Mouse (Mus musculus) heart, adult 8-10 months (tissue): ENCODE data around the gene Slc2a5. TPM values are rescaled to one million over a fixed set of nuclear protein-coding genes. Genes with fewer than 3 reads are reported as not detected.

Experiments used
- DNase-seq: peaks from one replicate; pipeline ENCODE4 v3.0.0; 2022; ENCODE audit warnings: low spot score
- total RNA-seq, 4 experiments: library from RNA; stranded (reverse); gene quantifications; 2 replicates each; pipeline ENCODE4 v1.2.4; 2022

The Slc2a5 gene
- total RNA-seq, 4 experiments from 2014 or later: 0.55 TPM; not detected in 3

DNA sequence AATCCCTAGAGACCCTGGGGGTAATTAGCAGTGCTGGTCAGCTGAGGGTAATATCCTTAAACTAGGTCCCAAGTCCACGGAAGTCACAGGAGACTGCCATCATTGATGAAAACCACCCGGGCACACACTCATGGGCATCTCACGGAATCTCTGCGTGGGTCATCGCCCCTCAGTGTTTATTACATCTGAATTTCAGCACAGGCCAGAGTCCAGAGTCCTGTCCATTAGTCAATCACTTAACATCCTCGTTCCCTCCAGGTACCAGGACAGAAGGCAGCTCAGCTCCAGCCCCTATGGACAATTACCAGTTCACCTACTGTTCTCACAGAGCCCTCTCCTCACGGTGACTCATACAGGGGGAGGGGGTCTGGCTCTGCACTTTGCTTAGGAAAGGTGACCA lies 16.3 kb upstream of the Slc2a5 start:
- DNase-seq: no peak

GRCm38 (mm10) chr4:150105671-150106070 lies 13.4 kb upstream of the Slc2a5 start:
- no peak for DNase-seq

- DNase-seq: no peak
Measured at GRCm38 (mm10) chr4:150106637-150107036, 12.4 kb upstream of the Slc2a5 start.

- no peak for DNase-seq
Measured at GRCm38 (mm10) chr4:150109636-150110035, 9.4 kb upstream of the Slc2a5 start.

DNA sequence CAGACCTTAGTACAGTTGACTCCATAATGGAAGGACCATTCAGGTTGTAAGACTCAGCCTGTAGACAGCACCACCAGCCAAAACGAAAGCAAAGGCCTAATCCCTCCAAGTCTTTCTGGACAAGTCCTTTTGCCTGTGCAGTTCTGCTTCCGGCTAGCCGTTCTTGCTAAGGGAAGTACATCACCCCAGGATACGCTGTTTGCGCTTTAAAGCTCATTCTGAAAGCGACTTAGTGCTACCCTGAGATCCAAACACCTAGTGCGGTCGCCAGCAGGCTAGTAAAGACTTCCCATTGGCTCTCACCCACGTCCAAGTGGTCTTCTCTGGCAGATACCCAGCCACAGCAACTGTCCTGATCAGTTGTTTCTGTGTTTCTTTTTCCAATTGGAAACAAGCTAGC lies 8.7 kb upstream of the Slc2a5 start:
- no peak for DNase-seq

DNA sequence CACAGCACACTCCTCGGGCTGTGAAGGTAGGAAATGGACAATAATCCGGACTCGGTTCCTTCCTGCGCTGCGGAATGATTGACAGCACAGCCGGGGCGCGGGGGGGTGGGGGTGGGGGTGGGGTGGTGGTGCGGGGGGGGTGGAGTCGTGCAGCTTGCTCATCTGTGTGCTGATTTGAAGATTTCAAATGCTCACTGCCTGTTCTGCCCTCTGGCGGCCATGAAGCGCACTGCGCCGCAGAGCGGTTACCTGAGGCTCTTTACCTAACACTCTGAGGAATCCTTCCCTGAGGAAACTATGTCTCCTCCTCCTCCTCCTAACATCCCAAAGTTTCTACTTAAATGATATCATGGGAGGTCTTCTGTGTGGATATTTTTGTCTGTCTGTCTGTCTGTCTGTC lies 6.2 kb upstream of the Slc2a5 start:
- DNase-seq: no peak

- no peak for DNase-seq
Measured at GRCm38 (mm10) chr4:150114505-150115061, 4.5 kb upstream of the Slc2a5 start.

GRCm38 (mm10) chr4:150117311-150117710 lies 1.8 kb upstream of the Slc2a5 start:
- peak; percentile 28 for DNase-seq

- DNase-seq: no peak
Measured at GRCm38 (mm10) chr4:150118163-150118562, 920 bp upstream of the Slc2a5 start.

- DNase-seq: no peak
Measured at GRCm38 (mm10) chr4:150119640-150120039, 557 bp downstream of the Slc2a5 start.

DNA sequence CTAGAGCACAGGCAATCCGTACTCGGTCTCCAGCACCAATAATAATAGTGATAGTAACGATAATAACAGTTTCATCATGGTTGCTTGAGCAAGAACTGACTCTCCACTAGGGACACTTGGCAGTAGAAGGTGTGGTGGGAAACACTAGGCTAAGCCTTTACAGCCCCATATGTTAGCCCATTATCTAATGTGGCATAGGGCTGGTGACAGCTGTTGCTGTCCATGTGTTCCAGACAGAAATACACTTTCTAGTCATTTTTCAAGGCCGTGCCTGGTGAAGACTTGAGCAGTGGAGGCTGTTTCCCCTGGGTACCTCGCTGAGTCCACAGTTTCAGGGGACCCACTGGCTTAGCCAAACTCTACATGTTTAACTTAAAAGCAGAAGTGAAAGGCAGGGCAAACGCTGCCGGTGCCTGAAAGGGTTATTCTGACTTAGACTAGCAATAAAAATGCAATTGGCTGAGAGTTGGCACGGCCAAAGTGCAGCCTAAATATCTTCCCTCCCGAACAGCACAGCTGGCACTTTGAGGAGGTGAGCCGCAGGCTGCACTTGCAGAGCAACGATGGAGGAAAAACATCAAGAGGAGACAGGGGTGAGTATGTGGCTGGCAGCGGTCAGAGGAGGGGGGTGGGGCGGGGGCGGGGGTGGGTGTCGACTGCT lies 1.2 kb downstream of the Slc2a5 start:
- DNase-seq: no peak

GRCm38 (mm10) chr4:150121430-150121829 lies 2.3 kb downstream of the Slc2a5 start:
- DNase-seq: no peak

- DNase-seq: no peak
Measured at GRCm38 (mm10) chr4:150122476-150122875, 3.4 kb downstream of the Slc2a5 start.

DNA sequence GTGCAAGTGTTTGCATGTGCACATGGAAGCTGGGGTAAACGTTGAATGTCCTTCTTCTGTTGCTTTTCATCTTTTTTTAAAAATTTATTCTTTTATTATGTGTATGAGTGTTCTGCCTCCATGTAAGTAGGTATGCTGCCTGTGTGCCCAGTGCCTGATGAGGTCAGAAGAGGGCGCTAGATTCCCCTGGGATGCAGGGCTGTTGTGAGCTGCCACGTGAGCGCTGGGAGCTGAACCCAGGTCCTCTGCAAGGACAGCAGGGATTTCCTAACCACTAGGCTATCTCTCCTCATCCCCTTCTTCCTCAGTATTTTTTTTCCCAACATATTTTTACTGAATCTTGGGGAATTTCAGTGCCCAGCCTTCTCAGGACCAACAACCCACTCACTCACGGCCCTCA lies 7.3 kb downstream of the Slc2a5 start:
- DNase-seq: no peak

DNA sequence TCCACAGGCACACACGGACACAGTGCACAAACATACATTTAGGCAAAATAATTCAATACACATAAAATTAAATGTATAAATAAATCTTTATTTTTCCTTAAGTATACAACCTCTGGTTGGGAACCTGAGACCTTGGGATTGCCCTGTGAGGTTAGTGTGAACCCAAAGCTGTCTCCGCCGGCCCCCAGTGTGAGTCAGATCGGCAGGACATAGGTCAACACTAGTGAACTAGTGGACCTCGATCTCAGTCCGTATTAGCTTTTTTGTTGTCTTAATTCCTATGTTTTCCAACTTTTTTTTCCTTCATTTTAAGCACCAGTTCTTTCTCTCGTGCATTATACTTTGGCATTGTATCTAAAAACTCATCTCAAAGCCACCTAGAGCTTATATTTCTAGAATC lies 8.8 kb downstream of the Slc2a5 start:
- no peak for DNase-seq

GRCm38 (mm10) chr4:150128571-150128970 lies 9.5 kb downstream of the Slc2a5 start:
- no peak for DNase-seq

DNA sequence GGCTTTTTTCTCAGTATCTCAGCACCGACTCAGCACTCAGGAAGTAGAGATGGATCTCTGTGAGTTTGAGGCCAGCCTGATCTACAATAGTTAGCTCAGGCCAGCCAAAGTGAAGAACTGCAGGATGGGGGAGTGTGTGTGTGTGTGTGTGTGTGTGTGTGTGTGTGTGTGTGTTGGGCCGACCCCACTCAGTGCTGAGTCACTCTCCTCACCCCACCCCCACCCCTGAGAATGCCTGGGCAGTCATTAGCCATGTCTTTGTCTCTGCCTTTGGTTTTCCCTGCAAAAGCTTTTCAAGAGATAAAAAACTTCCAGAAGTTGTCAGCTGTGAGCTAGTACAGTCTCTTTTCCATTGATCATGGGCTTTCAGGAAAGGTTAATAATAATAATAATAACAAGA lies 11.6 kb downstream of the Slc2a5 start:
- DNase-seq: no peak

- no peak for DNase-seq
Measured at GRCm38 (mm10) chr4:150132692-150133271, 13.7 kb downstream of the Slc2a5 start.

- DNase-seq: no peak
Measured at GRCm38 (mm10) chr4:150135254-150135653, 16.2 kb downstream of the Slc2a5 start.

- DNase-seq: peak; percentile 59
Measured at GRCm38 (mm10) chr4:150136693-150137092, 17.6 kb downstream of the Slc2a5 start.

GRCm38 (mm10) chr4:150137368-150138083 lies 18.4 kb downstream of the Slc2a5 start:
- no peak for DNase-seq

- no peak for DNase-seq
Measured at GRCm38 (mm10) chr4:150138084-150138543, 19.0 kb downstream of the Slc2a5 start.

DNA sequence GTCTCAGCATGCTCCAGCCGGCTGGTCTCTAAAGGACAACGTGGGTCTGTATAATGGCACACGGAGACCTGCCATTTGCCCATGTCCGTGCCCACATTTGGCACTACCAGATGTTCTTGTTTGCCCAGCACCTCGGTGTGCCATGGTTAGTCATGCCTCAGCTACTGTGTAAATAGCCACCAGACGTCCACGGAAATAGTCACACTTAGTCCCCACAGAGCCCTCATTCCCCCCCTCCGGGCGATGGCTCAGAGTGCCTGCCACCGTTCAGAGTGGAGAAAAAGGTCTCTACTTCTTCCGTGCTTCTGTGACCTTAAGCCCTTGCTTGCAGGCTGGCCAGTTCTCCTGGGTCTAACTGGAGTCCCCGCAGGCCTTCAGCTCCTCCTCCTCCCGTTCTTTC lies 20.0 kb downstream of the Slc2a5 start:
- DNase-seq: no peak
